10 mouse cellular contexts compared by ENCODE assay signal in the genomic region with DNA sequence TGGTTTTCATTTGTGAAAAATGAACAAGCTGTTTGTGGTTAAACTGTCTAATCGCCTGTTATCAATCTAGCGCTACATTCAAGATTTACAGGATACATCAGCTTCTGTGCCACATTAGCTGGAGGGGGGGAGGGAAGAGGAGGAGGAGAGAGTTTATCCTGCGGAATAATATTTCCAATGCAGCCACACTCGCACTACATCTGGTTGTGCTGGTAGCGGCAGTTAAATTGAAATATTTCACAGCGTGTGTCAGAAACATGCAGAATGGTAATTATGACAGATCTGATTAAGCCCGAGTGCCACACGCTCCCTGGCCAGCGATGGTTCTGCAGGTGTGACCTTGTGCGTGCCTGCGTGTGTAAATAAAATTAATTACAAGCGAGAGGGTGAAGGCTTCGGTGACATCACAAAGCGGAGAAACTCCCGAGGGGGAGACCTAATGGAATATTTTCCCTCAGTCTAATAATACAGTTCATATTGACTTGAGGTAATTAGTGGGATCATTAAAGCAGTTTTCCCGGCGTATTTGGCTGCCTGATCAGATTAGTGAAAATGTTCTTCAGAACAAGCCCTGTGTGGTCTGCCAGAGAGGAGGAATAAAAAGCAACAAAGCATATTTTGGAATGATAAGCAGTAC.
A peak's percentile ranks its signal among the peaks of the same experiment; 100 is the strongest.
DNase-seq lines count a peak whose midpoint lies in the region; ATAC-seq lines count a peak whose summit lies in the region.
"Had no signal": no experiment of that assay in that cellular context is flagged by ENCODE, and none has a peak within 500 bp of the region (broad histone marks: within the 10 kb centered on the region; RNA-seq: fewer than 3 reads in every experiment).

No protein-coding gene starts in this region.

- peak; percentile 81 for ATAC-seq in hindbrain, embryonic 14.5 days (ENCODE audit: low FRiP score)
- peak; percentile 77 for ATAC-seq in midbrain, embryonic 15.5 days (replicated peaks)
- no peak for ATAC-seq in CD4-positive, CD25-positive, alpha-beta regulatory T cell, adult 4 months
- ATAC-seq: Patski had no signal

- peak; percentile 33 for DNase-seq in Muller cell, postnatal 12 days (ENCODE audit: inconsistent ontology term)
- DNase-seq in embryonic facial prominence, embryonic 10.5 days (ENCODE audit: low spot score), result peak; percentile 45
- DNase-seq in hindbrain, embryonic 14.5 days (ENCODE audit: low spot score), result peak; percentile 52
- no peak for DNase-seq in spleen, postnatal 4 days (ENCODE audit: low spot score in 2 of 2)
- DNase-seq in left cerebral cortex, postnatal 25 days (ENCODE audit: low spot score in 2 of 2), result no peak
- DNase-seq: kidney, adult 2 months; spleen, adult 18-20 months had no signal

- peak overlapping the region; percentile 55 for H3K4me2 ChIP-seq in hindbrain, embryonic 14.5 days (replicated peaks)
- peak overlapping the region; percentile 47 for H3K4me2 ChIP-seq in midbrain, embryonic 15.5 days

- WGBS in embryonic facial prominence, embryonic 10.5 days, result 46% methylated on average over 17 of the region's 17 CpGs
- WGBS in hindbrain, embryonic 14.5 days, result 37% methylated on average over 17 of the region's 17 CpGs
- WGBS in midbrain, embryonic 15.5 days, result 35% methylated on average over 17 of the region's 17 CpGs

- H3K27me3 ChIP-seq in embryonic facial prominence, embryonic 10.5 days (replicated peaks; ENCODE audit: low read depth, poor library complexity, severe bottlenecking), result peaks cover 9% of the 10 kb centered on the region; the same call in 1 of the 2 replicates
- H3K27me3 ChIP-seq in hindbrain, embryonic 14.5 days (ENCODE audit: control insufficient read depth, insufficient read depth, low read length), result no peaks in the 10 kb centered on the region
- no peaks in the 10 kb centered on the region for H3K27me3 ChIP-seq in midbrain, embryonic 15.5 days (replicated peaks)

- intact Hi-C loops in left cerebral cortex, postnatal 25 days (cut with DNase I), result loop anchor here (5.0 kb wide), 1 partner anchor 113 kb away; no protein-coding TSS in a partner anchor

- H3K4me3 ChIP-seq in embryonic facial prominence, embryonic 10.5 days, result peak overlapping the region; percentile 29; the same call in 1 of the 2 replicates
- peak overlapping the region; percentile 28 for H3K4me3 ChIP-seq in hindbrain, embryonic 14.5 days (replicated peaks; ENCODE audit: low read length)
- peak overlapping the region; percentile 28 for H3K4me3 ChIP-seq in midbrain, embryonic 15.5 days

- peaks cover 15% of the 10 kb centered on the region for H3K4me1 ChIP-seq in embryonic facial prominence, embryonic 10.5 days
- peaks cover 13% of the 10 kb centered on the region for H3K4me1 ChIP-seq in hindbrain, embryonic 14.5 days (replicated peaks; ENCODE audit: control insufficient read depth, insufficient read depth, low read length)
- peaks cover 16% of the 10 kb centered on the region for H3K4me1 ChIP-seq in midbrain, embryonic 15.5 days

- H3K9ac ChIP-seq in hindbrain, embryonic 14.5 days, result peak overlapping the region; percentile 56
- peak overlapping the region; percentile 22; the same call in 1 of the 2 replicates for H3K9ac ChIP-seq in midbrain, embryonic 15.5 days

- no peak overlapping the region for H3K27ac ChIP-seq in embryonic facial prominence, embryonic 10.5 days (replicated peaks)
- peak overlapping the region; percentile 71 for H3K27ac ChIP-seq in hindbrain, embryonic 14.5 days
- H3K27ac ChIP-seq in midbrain, embryonic 15.5 days, result peak overlapping the region; percentile 37

- H3K9me3 ChIP-seq in embryonic facial prominence, embryonic 10.5 days, result no peaks in the 10 kb centered on the region
- H3K9me3 ChIP-seq in hindbrain, embryonic 14.5 days (ENCODE audit: control insufficient read depth, low read length), result no peaks in the 10 kb centered on the region
- H3K9me3 ChIP-seq in midbrain, embryonic 15.5 days, result no peaks in the 10 kb centered on the region

- peaks cover 26% of the 10 kb centered on the region for H3K36me3 ChIP-seq in embryonic facial prominence, embryonic 10.5 days (replicated peaks)
- H3K36me3 ChIP-seq in hindbrain, embryonic 14.5 days (replicated peaks; ENCODE audit: control insufficient read depth, insufficient read depth), result peaks cover 1% of the 10 kb centered on the region; the same call in 1 of the 2 replicates
- H3K36me3 ChIP-seq in midbrain, embryonic 15.5 days (replicated peaks), result no peaks in the 10 kb centered on the region

Comparison
In these comparisons a context has a peak if more than half of its experiments do, and no peak if none do; other contexts are left out.
1. DNase-seq: peak in Muller cell, postnatal 12 days (single experiment), embryonic facial prominence, embryonic 10.5 days (single experiment) and hindbrain, embryonic 14.5 days (single experiment); none in spleen, postnatal 4 days (0 of 2) and left cerebral cortex, postnatal 25 days (0 of 2).
2. Peak in every context shown above with its lines, with median percentiles within 50 percentile points of each other: H3K4me3 ChIP-seq.